Mouse (Mus musculus): ENCODE measurements around the gene Plekhg6.

- TF ChIP-seq CTCF (IDR thresholded peaks at IDR 0.05) = no peak
- no peak for TF ChIP-seq EP300 (IDR thresholded peaks at IDR 0.05)
Measured at GRCm38 (mm10) chr6:125353221-125353620, 27.4 kb downstream of the Plekhg6 start.

Data from lung, postnatal 0 days (tissue).